Mouse (Mus musculus) lung, adult 18-20 months (tissue): Measurements from ENCODE around the gene Bmpr1a.

Experiments
- DNase-seq, 2 experiments: peaks; one replicate each; pipeline ENCODE4 v3.0.0; 2022; ENCODE audit warnings: mixed read lengths in 2 of 2

Bmpr1a gene

DNA sequence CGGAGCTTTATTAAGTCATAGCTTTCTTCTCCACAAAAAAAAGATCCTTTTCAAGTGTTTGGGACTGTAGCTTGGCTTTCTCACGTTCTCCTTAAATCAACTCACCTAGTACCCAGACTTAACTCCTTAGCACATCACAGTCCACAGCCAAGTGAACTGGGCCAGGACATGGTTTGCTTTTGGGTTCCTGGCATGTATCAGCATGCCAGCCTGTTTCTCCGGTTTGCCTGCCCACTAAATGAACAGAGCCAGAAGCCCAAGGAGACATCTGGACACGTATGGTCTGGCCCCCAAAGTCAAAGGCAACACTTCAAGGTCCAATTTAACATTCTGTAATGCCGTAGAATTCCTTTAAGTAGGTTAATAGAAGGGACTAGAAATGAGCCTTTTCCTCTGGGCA lies 1.2 kb upstream of the Bmpr1a start:
- DNase-seq = peak; percentile 15 to 51

DNA sequence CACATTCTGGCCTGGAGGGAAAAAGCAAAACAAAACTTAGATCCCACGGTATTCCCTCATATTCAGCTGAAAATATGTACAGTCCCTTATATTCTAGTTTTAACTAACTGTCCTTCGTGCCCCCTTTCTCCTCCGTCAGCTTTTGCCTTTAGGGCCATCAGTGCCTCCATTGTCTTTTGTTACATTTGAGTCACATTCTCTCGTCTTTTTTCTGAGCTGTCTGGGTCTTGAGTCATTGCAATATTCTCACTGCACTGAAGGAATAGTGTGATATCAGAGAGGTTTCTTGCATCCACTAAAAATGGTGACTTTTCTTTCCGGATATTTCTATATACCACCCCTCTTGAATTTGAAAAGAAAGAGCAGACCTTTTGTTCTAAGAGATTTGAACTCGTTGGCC lies 618 bp upstream of the Bmpr1a start:
- no peak for DNase-seq

DNA sequence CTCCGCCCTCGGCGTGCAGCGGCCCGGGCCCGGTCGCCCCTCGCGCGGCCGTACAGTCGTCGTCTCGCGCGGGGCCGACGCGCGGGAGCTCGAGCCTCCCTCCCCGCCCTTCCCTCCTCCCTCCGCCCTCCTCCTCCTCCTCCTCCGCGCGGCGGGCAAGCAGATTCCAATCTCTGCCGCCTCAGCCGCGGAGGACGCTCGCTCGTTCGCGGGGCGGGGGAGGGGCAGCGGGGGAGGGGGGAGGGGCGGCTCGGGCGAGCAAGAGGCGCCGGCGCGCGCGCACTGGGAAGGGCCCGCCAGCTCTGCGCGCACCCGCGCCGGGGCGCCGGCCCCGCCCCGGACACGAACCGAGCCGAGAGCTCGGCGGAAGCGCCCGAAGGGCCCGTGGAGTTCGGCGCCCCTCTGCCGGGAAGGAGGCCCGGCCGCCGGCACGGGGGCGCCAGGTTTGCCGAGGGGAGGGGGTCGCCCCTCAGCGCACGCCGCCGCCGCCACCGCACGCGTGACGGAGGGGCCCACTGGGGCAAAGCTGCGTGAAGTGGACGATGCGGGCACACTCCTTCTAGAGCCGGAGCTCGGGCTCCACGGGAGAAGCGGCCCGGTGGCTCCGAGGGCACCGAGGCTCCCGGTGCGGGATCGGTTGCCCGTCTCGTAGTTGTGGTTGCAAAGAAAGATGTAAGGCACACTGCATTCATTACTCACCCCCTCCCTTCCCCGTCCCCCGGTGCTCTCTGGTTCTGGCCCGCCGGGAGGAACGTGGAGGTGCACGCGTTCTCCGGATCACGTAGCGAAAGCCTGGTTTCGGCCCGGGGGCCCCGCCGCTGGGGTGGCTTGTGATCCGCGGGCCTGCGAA lies 441 bp downstream of the Bmpr1a start:
- DNase-seq = peak; percentile 80 to 81

DNA sequence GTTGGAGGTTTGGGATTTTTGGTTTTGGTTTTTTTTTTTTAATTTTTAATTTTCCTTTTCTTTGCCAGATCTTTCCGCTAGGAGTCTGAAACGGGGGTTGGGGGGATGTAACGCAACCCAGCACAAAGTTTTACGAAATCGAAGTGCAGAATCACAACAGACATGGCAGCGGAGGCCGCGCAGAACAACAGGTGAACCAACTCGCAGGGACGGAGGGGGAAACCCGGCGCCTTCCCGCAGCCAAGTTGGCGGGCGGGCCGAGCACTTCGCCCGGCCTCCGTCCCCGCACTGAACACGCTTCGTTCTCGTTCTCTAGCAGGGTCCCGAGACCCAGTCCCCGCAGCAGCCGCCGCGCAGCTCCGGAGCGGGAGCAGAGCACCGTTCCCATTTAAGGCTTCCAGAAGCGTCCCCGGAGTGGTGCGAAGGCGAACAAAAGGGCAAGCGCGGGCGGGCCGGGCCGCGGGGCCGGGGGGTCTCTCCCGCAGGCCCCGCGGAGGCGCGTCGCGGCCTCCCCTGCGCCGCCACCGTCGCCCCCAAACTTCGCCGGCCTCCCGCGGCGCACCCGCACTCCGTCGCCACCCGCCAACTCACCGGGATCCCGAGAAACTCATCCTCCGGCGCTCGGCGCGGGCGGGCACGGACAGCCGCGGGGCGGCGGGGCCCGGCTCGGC lies 1.2 kb downstream of the Bmpr1a start:
- peak; percentile 35 to 41 for DNase-seq

DNA sequence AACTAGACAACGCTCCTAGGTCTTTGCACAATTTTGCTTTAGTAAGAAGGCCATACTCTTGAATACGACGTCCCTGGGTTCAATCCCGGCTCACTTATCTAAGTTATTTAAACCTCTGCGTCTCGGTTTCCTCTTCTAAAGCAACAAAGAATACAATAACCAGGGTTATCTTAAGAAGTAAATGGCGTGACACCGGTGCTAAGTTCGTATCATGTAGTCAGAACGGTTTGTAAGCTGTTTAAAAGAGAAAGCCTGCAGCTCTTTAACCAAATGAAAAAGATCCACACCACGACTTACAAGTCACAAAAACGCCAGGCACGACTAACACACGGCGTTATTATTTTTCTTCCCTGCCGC lies 1.7 kb downstream of the Bmpr1a start:
- no peak for DNase-seq

DNA sequence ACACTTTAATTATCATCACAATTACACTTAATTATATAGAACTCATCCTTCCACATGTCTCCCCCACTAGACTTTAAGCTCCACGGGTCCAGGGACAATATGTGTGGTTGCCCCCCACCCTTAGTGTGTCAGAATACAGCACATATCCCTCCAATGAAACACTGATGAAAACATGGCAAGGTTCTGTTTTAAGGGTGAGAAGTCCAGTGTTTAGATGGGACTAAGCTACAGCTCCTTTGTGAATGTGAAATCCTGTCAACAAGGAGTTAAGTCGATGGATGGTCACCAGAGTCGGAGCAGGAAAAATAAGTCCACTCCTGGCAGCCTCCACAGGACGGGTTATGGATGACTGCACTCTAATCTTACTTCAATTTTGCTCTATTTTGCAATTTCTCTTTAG lies 2.8 kb downstream of the Bmpr1a start:
- no peak for DNase-seq

DNA sequence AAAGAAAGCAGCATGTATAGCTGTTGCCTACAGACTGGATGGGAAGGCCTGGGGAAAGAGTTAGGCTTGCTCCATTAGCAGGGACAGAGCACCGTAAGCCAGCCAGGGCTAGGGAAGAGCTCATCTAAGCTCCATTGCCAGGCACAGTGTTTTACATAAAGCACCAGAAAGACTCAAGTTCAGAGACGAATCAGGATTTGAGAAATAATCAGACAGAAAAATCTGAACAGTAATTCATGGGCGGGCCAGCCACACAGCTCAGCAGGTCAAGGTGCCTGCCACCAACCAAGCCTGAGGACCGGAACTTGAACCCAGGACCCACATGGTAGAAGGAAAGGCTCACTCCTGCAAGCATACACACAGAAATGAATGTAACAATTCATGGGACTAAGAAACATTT lies 3.5 kb downstream of the Bmpr1a start:
- no peak for DNase-seq

DNA sequence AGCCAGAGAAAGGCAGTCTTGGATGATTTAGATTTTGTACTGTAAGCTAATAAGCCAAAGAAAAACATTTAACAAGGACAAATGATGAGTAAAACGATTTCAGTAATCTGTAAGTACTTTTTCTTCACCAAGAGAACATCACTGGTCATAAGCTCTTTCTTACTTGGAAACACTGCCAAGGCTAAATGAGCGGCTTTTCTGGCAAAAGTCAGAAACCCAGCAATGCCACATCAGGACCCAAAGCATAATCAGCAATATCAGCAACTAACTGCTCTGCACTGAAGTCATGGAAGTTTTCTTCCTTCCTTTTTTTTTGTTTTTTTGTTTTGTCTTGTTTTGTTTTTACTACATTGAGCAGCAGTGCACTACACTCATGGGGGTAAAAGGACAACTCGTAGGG lies 5.8 kb downstream of the Bmpr1a start:
- no peak for DNase-seq

DNA sequence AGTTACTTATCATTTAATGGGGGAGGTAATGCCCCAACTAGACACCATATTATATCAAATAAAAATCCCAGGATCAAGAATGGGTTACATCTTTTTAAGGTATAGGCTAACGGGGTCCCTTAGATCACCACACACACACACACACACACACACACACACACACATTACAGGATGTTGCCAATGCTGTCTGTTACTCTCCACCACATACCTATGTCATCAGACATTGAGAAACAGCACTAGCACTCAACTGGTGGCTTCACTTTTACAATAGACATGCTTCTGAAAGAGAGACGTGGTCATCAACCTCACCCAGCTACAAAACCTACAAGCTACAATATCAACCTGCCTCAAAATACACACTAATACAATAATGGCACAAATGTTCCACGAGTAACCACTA lies 9.5 kb downstream of the Bmpr1a start:
- DNase-seq = no peak

DNA sequence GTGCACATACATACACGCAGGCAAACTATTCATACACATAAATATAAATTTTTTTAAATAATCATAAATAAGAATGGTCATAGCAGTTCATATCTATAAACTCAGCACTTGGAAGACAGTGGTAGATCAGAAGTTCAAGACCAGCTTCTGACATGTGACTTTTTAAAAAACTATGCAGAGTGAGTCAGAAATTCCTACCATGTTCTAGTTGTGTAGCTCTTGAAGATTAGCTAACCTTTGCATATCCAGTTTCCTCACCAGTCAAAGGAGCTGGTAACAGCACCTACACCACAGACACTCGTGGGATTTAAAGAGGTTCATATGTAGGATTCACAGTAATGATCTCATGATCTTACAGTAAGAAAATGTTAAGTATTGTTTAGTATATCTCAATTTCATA lies 10.5 kb downstream of the Bmpr1a start:
- DNase-seq = no peak

DNA sequence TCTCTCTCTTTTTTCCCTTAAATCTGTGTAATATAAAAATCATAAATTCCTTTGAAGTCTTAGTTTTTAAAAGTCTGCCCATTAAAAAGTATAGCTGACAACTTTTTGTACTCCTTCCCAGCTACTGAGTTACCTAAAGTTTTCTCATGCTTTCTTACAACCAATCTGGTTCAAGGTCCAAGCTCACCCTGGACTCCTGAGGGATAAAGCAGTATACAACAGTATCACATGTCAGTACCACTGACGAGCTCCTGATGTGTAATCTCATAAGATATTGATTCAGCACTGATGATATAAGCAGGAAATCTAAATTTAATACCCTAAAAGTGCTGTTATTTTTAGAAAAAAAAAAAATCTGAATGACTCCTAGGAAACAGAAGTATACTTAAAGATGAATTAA lies 12.2 kb downstream of the Bmpr1a start:
- no peak for DNase-seq

DNA sequence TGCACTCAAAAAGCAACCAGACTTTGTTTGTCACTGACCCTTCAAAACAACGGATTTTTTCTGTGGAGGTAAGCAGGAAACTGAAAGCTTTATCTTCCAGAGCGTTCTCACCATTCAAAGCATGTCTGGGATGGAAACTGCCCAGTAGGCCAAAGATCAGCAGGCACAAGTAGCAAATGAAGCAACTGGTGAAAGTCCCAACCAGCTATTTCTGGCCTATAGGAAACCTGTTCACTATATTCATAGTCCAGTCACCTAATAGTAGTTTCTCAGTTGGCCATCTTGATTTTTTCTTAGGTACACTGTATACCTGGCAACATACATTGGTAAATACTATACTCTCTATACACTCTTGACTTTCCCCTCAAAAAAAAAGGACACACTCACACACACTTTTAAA lies 13.2 kb downstream of the Bmpr1a start:
- DNase-seq = no peak

DNA sequence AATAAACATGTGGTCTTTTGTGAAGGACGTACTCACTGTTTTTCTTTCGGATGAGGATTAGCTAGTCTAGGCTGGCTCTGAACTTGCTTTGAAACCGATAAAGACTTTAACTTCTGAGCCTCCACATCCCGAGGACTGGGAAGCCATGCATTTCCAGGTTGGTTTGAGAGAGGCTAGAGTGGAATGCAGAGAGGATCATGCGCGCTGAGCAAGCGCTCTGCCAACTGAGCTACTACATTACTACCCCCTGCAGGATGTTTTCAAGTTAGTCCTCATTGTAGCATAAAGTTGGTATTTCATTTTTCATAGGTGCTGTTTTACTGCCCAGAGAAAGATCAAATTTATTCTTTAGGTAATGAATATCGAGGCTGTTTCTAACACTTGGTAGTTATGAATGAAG lies 17.0 kb downstream of the Bmpr1a start:
- DNase-seq = no peak

DNA sequence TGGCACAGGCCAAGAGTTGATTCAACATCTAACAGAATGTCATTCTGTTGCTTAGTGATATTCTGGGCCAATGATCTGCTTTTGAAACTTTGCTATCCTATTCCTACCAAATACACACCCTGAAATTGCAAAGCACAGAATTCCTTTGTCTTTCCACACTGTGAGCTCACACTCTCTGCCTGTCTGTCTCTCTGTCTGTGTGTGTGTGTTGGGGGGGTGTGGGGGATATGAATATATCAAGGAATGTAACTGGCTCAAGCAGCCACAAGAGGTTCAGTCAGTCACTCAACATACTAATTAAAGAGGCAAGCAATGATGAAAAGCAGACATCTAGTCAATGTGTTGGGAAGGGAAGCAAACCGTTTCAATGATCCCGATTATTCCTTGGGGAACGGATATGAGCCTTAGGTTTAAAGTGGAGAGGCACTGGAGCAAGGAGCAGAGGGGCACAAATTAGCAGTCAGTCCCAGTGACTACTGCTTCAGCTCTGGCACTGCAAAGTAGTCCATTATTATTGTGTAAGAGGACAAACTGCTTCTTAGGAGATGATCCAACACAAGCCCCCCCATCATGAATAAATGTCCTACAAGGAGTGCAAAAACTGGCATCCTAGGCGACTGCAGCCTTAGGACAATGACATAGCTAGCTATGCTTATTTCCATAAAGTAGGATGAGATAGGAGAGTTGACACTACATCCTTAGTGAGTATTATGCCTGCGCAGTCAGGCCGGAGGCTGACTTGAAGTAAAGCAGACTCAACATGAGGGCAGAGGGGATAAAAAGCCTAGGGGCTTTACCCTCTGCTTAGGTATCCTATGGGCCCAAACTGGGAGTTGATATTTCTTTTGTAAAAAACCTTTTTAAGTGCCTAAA lies 19.4 kb downstream of the Bmpr1a start:
- no peak for DNase-seq

DNA sequence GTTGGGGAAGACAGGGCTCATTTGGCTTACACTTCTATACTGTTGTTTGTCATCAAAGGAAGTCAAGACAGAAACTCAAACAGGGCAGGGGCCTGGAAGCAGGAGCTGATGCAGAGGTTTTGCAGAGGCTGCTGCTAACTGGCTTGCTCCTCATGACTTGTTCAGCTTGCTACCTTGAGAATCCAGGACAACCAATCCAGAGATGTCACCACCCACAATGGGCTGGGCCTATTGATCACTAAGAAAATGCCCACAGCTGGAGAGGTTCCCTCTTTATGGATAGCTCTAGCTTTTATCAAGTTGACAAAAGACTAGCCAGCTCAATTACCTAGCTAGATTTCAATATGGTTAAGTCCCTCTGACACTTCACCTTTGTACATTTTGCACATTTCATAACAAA lies 31.6 kb downstream of the Bmpr1a start:
- DNase-seq = no peak

DNA sequence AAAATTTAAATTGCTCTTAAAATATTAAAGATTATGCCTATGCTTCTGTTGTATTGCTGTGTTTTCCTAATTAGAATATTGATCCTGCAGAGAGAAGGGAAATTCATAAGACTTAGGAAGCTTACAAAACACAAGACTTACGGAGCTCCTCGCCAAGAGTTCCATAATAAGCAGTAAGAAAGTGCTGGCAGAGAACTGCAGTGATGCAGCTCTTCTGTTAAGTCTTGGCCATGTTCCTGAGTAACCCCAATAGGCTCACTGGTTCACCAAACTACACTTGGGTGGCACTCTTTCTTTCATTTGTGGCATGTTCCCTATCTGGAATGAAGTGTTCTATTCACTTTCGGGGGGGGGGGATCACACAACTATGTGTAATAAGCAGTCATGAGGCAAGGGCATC lies 36.9 kb downstream of the Bmpr1a start:
- DNase-seq = no peak

DNA sequence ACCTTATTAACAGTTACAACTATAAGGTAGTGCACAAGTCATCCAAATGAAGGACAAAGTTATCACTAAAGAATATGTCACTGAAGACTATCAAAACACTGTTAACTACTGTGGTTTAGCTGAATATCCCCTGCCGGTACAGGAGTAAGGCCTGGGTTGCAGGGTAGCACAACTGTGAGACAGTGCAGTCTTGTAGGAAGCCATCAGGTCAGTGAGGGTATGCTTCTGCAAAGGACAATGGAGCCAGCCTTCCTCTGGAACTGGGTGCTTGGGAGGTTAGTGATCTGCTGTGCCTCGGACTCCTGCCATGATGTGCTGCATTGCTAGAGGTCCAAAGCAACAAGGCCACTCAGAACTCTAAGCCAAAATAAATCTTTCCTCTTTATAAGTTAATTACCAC lies 43.8 kb downstream of the Bmpr1a start:
- no peak for DNase-seq

DNA sequence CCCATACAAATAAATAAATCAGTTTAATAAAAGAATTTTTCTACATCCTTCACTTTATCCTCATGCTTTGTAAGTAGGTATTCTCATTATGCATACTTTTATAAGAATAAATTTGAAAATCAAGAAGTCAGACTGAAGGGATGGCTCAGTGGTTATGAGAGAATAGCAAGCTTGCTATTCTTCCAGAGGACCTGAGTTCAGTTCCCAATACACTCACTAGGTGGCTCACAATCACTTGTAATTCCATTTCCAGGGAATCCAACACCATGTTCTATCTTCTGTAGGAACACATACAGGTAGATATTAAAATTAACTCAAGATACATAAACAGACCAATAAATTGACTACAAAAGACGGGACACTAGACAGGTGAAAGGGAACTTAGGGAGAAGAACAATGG lies 44.3 kb downstream of the Bmpr1a start:
- DNase-seq = peak in 1 of 2 experiments; percentile 61

DNA sequence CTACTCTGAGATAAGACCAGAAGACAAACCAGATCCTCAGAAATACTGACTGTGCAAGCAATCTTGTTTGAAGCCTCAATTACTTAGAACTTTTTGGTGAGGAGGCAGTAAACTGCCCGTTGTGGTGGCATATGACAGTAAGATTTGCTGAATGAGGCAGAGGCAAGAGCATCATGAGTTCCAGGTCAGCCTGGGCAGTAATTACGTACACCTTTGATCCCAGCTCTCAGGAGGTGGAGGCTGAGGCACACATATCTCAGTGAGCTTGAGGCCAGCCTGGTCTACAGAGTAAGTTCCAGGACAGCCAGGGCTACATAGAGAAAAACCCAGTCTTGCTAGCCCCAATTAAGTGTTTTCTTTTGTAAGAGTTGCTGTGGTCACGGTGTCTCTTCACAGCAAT lies 48.9 kb downstream of the Bmpr1a start:
- DNase-seq = no peak

DNA sequence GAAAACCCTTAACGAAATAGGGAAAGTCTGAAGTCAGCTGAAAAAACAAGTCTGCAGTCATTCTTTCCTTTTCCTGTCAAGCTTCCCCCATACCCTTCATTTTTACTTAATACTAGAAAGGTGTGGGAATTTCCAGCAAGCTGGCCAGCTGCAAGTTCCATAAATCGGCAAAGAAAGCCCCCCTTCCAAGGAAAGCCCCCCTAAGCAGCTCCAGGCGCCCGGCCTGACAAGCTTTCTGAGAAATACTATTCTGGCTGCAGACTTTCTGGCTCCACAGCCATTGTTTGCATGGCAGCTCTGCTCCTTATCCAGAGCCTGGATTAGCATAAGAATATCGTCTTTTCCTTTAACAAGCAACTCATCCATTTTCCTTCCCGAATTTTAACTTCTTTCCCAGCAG lies 49.5 kb downstream of the Bmpr1a start:
- DNase-seq = no peak

DNA sequence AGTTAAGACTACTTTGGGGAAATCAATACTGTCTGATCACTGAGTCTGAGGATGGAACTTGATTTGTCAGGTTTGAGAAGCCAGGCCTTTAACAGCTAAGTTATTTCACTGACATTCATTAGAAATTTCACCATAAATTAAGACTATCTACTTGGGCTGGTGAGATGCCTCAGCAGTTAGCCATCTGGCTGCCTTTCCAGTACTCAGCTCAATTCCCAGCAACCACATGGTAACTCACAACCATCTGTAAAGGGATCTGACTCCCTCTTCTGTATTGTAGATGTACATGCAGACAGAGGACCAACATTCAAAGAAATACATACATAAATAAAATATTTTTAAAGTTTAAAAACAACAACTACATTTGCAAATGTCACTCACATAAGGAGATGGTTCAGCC lies 51.3 kb downstream of the Bmpr1a start:
- DNase-seq = no peak

DNA sequence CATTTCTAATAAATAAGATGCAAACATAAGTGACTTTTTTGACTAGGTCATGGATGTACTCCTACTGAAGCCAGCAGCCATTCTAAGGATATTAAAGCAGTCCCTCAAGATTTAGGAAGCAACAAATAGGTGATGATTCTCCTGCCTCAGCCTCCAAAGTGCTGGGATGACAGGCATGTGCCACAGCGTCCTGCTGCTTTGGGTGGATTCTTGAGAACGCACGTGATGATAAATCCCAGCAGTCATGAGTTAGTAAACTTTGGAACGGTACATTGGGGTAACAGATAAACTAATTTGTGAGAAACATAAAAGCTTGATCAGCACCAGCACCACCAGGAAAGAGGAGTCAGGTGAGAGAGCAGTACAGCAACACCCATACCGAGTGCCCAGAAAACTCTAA lies 52.7 kb downstream of the Bmpr1a start:
- DNase-seq = no peak

DNA sequence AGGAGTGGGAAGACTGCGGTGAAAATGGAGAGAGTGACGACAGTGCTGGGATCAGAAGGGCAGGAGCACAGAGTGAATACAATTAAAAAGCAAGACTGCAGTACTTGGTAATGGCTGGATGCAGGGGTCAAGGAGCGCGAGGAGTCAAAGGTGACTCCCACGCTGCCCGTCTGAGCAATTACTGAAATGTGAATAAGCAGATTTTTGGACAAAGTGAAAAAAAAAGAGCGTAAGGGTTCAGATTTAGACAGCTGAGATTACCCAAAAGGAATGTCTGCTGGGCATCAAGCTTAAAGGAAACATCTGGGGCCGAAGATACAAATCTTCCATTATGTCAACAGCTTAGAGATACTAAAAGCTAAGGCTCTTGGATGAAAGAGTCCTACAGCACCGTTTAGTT lies 53.3 kb downstream of the Bmpr1a start:
- peak; percentile 32 to 44 for DNase-seq

DNA sequence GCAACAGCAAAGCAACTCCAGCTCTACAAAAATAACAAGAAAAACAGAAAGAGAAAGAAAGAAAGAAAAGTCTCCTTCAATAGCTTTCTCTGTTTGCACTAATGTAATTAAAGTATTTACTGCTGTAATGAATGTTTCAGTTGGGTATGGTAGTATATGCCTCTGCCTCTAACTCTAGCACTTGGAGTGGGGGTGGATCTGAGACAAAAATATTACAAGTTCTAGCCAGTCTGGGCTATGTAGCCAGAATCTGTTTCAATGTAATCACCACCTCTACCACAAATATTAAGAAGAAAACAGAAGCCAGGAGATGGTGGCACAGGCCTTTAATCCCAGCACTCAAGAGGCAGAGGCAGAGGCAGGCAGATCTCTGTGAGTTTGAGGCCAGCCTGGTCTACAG lies 54.7 kb downstream of the Bmpr1a start:
- no peak for DNase-seq
